Mouse (Mus musculus): Measurements from ENCODE around the gene Pde2a. TPM values are rescaled to one million over a fixed set of nuclear protein-coding genes. Genes with fewer than 3 reads are reported as not detected.

Gene Pde2a
- polyA plus RNA-seq, 1 experiment from 2014 or later, result 14.3 TPM

DNA sequence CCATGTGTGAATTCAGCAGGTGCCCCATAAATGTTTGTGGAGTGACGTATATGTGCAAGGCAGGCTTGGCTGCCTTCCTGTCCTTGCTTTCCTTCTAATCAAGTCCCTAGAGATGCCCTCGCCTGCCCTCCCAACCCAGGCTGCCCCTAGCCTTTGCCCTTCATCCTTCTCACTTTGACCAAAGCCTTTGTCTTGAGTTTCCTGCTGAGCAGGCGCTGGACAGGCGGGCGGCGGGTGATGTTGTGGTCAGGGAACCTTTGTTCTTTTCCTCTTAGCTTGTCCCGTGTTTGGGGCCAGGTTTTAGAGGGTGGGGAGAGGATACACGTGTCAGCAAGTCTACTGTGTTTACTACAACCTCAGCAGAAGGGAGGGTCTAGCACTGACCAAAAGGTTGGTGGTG, 32.2 kb downstream of the Pde2a start:
- 30% methylated on average over 8 of the region's 8 CpGs for WGBS (ENCODE audit: insufficient replicate concordance)
- Histone ChIP-seq H3K4me2 (ENCODE audit: low read depth, low read length) (0 out of 2 replicates have a peak overlapping the region, but pooled peaks have one; percentile 17), H3K4me3 (ENCODE audit: low read depth, low read length) (peak overlapping the region; percentile 62; the same call in 1 of the 2 replicates), H3K27ac (ENCODE audit: low read length) (no peak overlapping the region), H3K36me3 (ENCODE audit: control insufficient read depth, insufficient read depth) (no peaks in the 10 kb centered on the region), H3K4me1 (ENCODE audit: control insufficient read depth, low read depth, low read length) (peaks cover 4% of the 10 kb centered on the region; the same call in 1 of the 2 replicates), H3K27me3 (ENCODE audit: control insufficient read depth, insufficient read depth, low read depth, low read length) (peaks cover 22% of the 10 kb centered on the region), H3K9ac (ENCODE audit: low read depth, low read length) (no peak overlapping the region), H3K9me3 (replicated peaks; ENCODE audit: control insufficient read depth, low read length) (no peaks in the 10 kb centered on the region)
- ATAC-seq (ENCODE audit: low read depth), result 0 out of 2 replicates have a peak, but pooled peaks have one; percentile 7

DNA sequence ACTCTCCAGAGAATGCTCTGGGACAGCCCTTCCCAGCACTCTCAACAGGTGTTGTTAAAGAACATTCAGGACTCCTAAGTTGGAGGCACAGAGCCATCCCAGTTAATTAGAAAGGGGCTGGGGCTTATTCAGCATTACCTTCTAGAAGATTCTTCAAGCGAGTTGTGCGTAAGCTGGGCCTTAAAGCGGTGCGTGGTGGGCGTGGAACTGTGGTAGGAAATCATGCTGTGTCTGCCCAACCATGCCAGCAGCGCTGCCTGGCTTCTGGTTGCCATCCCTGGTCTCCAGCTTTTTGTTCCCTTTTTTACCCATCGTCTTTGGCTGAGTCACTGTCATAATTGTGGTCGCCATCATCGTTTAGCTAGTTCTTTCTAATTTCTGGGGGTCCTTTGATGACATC, 33.0 kb downstream of the Pde2a start:
- H3K4me1 ChIP-seq (ENCODE audit: control insufficient read depth, low read depth, low read length), result peaks cover 4% of the 10 kb centered on the region; the same call in 1 of the 2 replicates
- no peaks in the 10 kb centered on the region for H3K36me3 ChIP-seq (ENCODE audit: control insufficient read depth, insufficient read depth)
- no peaks in the 10 kb centered on the region for H3K9me3 ChIP-seq (replicated peaks; ENCODE audit: control insufficient read depth, low read length)
- no peak overlapping the region for H3K4me2 ChIP-seq (ENCODE audit: low read depth, low read length)
- peaks cover 22% of the 10 kb centered on the region for H3K27me3 ChIP-seq (ENCODE audit: control insufficient read depth, insufficient read depth, low read depth, low read length)
- 34% methylated on average over 9 of the region's 9 CpGs for WGBS (ENCODE audit: insufficient replicate concordance)
- no peak for ATAC-seq (ENCODE audit: low read depth)
- no peak overlapping the region for H3K9ac ChIP-seq (ENCODE audit: low read depth, low read length)
- H3K4me3 ChIP-seq (ENCODE audit: low read depth, low read length), result no peak overlapping the region
- no peak overlapping the region for H3K27ac ChIP-seq (ENCODE audit: low read length)

DNA sequence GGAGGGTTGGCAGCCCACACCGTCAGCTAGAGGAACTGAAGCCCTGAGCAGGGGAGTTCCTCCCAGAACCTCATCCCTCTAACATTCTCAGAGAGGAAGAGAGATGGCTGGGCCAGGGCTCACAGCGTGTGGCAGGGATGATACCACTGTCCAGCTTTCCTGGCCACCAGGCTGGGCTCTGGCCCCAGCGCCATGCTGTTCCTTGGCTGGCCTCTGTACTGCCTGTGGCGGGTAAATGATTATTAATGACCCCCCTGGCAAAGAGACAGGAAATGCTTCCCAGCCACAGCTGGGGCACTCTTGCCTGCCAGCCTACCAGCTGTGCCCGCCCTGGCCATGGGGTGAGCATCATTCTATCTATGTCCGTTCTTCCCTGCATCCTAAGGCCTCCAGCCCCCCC, 33.6 kb downstream of the Pde2a start:
- 57% methylated on average over 6 of the region's 6 CpGs for WGBS (ENCODE audit: insufficient replicate concordance)
- Histone ChIP-seq H3K4me1 (ENCODE audit: control insufficient read depth, low read depth, low read length) (peaks cover 4% of the 10 kb centered on the region; the same call in 1 of the 2 replicates), H3K27ac (ENCODE audit: low read length) (no peak overlapping the region), H3K4me3 (ENCODE audit: low read depth, low read length) (no peak overlapping the region), H3K36me3 (ENCODE audit: control insufficient read depth, insufficient read depth) (no peaks in the 10 kb centered on the region), H3K9me3 (replicated peaks; ENCODE audit: control insufficient read depth, low read length) (no peaks in the 10 kb centered on the region), H3K27me3 (ENCODE audit: control insufficient read depth, insufficient read depth, low read depth, low read length) (peaks cover 22% of the 10 kb centered on the region), H3K4me2 (ENCODE audit: low read depth, low read length) (no peak overlapping the region), H3K9ac (ENCODE audit: low read depth, low read length) (no peak overlapping the region)
- ATAC-seq (ENCODE audit: low read depth), result no peak

DNA sequence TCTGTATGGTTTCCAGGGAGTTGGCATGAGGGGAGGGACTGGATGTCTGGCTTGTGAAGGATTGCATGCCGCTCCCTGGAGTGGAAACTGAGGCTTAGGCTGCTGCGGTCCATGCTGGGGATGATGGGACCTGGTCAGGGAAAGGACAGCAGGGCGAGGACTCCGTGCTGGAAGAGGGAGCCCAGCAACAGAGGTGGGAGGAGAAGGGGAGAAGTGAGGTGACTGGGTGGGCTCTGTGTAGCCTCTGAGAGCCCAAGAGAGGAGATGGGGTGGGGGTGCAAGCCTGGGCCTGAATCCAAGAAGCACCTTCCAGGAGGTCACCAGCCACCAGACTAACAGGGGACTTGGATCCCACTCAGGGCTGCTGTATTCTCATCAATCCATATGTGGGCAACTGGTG, 34.8 kb downstream of the Pde2a start:
- ATAC-seq (ENCODE audit: low read depth), result no peak
- no peaks in the 10 kb centered on the region for H3K36me3 ChIP-seq (ENCODE audit: control insufficient read depth, insufficient read depth)
- peaks cover 12% of the 10 kb centered on the region for H3K27me3 ChIP-seq (ENCODE audit: control insufficient read depth, insufficient read depth, low read depth, low read length)
- WGBS (ENCODE audit: insufficient replicate concordance), result 72% methylated on average over 4 of the region's 4 CpGs
- H3K4me1 ChIP-seq (ENCODE audit: control insufficient read depth, low read depth, low read length), result no peaks in the 10 kb centered on the region; the same call in 1 of the 2 replicates
- H3K4me3 ChIP-seq (ENCODE audit: low read depth, low read length), result no peak overlapping the region
- no peaks in the 10 kb centered on the region for H3K9me3 ChIP-seq (replicated peaks; ENCODE audit: control insufficient read depth, low read length)
- H3K27ac ChIP-seq (ENCODE audit: low read length), result 0 out of 2 replicates have a peak overlapping the region, but pooled peaks have one; percentile 24
- H3K4me2 ChIP-seq (ENCODE audit: low read depth, low read length), result no peak overlapping the region
- no peak overlapping the region for H3K9ac ChIP-seq (ENCODE audit: low read depth, low read length)

DNA sequence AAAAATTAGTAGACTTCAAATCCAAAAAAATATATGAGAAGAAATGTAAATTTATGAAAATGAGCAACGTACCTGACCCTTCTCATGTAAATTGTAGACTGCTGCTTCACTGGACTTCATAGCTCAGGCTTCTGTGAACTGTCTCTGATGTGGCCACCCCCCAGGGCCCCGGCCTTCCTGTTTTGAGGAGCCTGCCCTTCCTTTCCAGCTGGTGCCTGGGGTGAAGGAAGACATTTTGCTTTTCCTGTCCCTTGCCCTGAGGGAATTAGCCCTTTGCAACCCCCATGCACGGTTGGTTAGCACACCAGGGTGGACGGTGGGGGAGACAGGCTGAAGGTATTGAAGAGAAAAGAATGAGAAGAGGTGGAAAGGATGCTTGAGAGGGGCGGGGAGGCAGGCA, 35.3 kb downstream of the Pde2a start:
- Histone ChIP-seq H3K4me1 (ENCODE audit: control insufficient read depth, low read depth, low read length) (no peaks in the 10 kb centered on the region; the same call in 1 of the 2 replicates), H3K4me2 (ENCODE audit: low read depth, low read length) (no peak overlapping the region), H3K4me3 (ENCODE audit: low read depth, low read length) (no peak overlapping the region), H3K36me3 (ENCODE audit: control insufficient read depth, insufficient read depth) (no peaks in the 10 kb centered on the region), H3K9me3 (replicated peaks; ENCODE audit: control insufficient read depth, low read length) (no peaks in the 10 kb centered on the region), H3K27me3 (ENCODE audit: control insufficient read depth, insufficient read depth, low read depth, low read length) (peaks cover 8% of the 10 kb centered on the region), H3K27ac (ENCODE audit: low read length) (no peak overlapping the region), H3K9ac (ENCODE audit: low read depth, low read length) (no peak overlapping the region)
- WGBS (ENCODE audit: insufficient replicate concordance), result 19% methylated on average over 5 of the region's 5 CpGs
- ATAC-seq (ENCODE audit: low read depth), result no peak

DNA sequence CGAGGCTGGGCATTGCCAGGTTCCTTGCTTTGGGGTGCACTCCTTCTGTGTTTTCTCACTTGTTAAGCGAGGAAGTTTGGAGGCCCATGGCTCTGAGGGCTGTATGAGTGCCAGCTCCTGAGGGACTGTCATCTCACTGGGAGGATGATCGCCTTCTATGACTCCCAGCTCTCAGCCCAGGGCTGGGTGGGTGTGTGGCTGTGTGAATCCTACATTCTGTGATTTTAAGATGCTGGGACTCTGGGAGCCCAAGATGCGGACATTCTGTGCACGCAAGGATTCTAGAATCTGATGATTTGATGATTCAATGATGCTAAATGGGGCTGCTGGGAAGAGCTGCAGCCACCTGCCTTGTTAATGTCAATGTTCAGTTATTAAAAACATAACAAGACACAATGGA, 35.8 kb downstream of the Pde2a start:
- Histone ChIP-seq H3K27ac (ENCODE audit: low read length) (no peak overlapping the region), H3K4me3 (ENCODE audit: low read depth, low read length) (no peak overlapping the region), H3K4me2 (ENCODE audit: low read depth, low read length) (no peak overlapping the region), H3K36me3 (ENCODE audit: control insufficient read depth, insufficient read depth) (no peaks in the 10 kb centered on the region), H3K9ac (ENCODE audit: low read depth, low read length) (no peak overlapping the region), H3K9me3 (replicated peaks; ENCODE audit: control insufficient read depth, low read length) (no peaks in the 10 kb centered on the region), H3K27me3 (ENCODE audit: control insufficient read depth, insufficient read depth, low read depth, low read length) (peaks cover 3% of the 10 kb centered on the region), H3K4me1 (ENCODE audit: control insufficient read depth, low read depth, low read length) (no peaks in the 10 kb centered on the region; the same call in 1 of the 2 replicates)
- no peak for ATAC-seq (ENCODE audit: low read depth)
- 59% methylated on average over 5 of the region's 5 CpGs for WGBS (ENCODE audit: insufficient replicate concordance)

DNA sequence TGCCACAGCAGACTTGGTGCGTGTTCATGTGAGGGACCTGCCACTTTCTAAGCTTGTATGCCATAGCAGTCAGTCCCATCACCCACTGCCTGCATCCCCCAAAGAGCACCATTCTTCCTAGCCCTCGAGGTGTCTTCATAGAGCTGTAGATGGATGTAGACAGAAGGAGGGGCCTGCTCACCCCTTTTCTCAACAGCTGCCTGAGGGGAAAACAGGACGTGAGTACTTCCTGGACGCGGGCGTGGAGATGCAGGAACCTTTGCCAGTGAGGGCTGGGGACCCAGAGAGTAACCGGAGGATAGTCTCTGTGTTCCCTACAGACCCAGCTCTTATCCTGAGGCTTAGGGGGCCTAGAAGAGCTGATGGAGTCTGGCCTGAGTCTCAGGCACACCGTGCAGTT, 36.3 kb downstream of the Pde2a start:
- Histone ChIP-seq H3K27me3 (ENCODE audit: control insufficient read depth, insufficient read depth, low read depth, low read length) (no peaks in the 10 kb centered on the region), H3K4me2 (ENCODE audit: low read depth, low read length) (no peak overlapping the region), H3K4me1 (ENCODE audit: control insufficient read depth, low read depth, low read length) (no peaks in the 10 kb centered on the region; the same call in 1 of the 2 replicates), H3K9ac (ENCODE audit: low read depth, low read length) (no peak overlapping the region), H3K36me3 (ENCODE audit: control insufficient read depth, insufficient read depth) (no peaks in the 10 kb centered on the region), H3K27ac (ENCODE audit: low read length) (no peak overlapping the region), H3K4me3 (ENCODE audit: low read depth, low read length) (no peak overlapping the region), H3K9me3 (replicated peaks; ENCODE audit: control insufficient read depth, low read length) (no peaks in the 10 kb centered on the region)
- 22% methylated on average over 8 of the region's 8 CpGs for WGBS (ENCODE audit: insufficient replicate concordance)
- ATAC-seq (ENCODE audit: low read depth), result no peak

DNA sequence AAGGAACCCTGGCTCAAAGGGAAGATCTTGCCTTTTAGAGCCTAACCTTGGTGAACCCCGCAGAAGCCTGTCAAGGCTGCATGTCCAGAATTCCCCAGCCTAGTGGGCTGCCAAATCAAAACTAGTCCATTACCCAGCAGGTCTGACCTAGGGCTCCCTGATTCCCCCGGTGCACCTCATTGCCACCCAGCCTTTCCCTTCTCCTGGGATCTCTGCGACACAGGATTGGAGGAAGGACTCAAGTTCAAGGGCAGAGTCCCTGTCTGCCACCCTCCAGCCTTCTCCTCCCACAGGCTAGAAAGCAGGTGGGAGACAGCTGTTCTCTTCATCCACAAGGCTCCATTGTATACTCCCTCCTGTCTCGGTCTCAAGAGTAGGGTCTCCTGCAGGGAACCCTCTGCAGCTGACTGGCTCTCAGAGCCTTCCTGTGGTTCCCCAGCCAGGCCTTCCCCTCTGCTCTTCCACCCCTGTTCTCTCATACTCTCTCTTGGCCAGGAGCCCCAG, 36.8 kb downstream of the Pde2a start:
- WGBS (ENCODE audit: insufficient replicate concordance), result 61% methylated on average over 4 of the region's 4 CpGs
- Histone ChIP-seq H3K27me3 (ENCODE audit: control insufficient read depth, insufficient read depth, low read depth, low read length) (no peaks in the 10 kb centered on the region), H3K4me1 (ENCODE audit: control insufficient read depth, low read depth, low read length) (no peaks in the 10 kb centered on the region; the same call in 1 of the 2 replicates), H3K9ac (ENCODE audit: low read depth, low read length) (no peak overlapping the region), H3K27ac (ENCODE audit: low read length) (no peak overlapping the region), H3K4me3 (ENCODE audit: low read depth, low read length) (no peak overlapping the region), H3K4me2 (ENCODE audit: low read depth, low read length) (no peak overlapping the region), H3K9me3 (replicated peaks; ENCODE audit: control insufficient read depth, low read length) (no peaks in the 10 kb centered on the region), H3K36me3 (ENCODE audit: control insufficient read depth, insufficient read depth) (no peaks in the 10 kb centered on the region)
- no peak for ATAC-seq (ENCODE audit: low read depth)

DNA sequence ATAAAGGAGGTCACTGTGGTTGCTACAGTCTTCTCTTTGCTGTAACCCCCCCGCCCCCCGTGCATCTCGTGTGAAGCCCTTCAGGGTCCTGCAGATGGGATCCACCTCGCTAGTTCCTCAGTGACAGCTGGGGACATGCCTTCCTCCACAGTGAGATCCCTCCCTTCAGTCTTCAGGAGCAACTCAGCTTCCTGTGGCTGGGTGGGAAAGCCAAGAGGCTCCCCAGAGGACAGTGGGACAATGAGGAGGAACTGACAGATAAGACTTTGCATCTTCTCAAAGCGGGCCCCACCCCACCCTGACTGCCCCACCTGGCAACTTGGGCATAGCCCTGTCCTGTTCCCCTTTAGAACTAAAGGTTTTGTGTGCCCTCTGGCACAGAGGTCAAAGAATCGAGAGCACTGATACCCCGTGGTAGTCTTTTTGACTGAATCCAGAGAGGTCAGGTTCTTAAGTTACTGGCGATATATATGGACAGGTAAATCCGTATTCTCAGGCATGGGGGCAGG, 37.9 kb downstream of the Pde2a start:
- no peak for ATAC-seq (ENCODE audit: low read depth)
- no peaks in the 10 kb centered on the region for H3K36me3 ChIP-seq (ENCODE audit: control insufficient read depth, insufficient read depth)
- WGBS (ENCODE audit: insufficient replicate concordance), result 49% methylated on average over 9 of the region's 9 CpGs
- no peaks in the 10 kb centered on the region for H3K27me3 ChIP-seq (ENCODE audit: control insufficient read depth, insufficient read depth, low read depth, low read length)
- H3K4me2 ChIP-seq (ENCODE audit: low read depth, low read length), result no peak overlapping the region
- no peaks in the 10 kb centered on the region for H3K9me3 ChIP-seq (replicated peaks; ENCODE audit: control insufficient read depth, low read length)
- no peak overlapping the region for H3K9ac ChIP-seq (ENCODE audit: low read depth, low read length)
- H3K4me1 ChIP-seq (ENCODE audit: control insufficient read depth, low read depth, low read length), result no peaks in the 10 kb centered on the region; the same call in 1 of the 2 replicates
- no peak overlapping the region for H3K4me3 ChIP-seq (ENCODE audit: low read depth, low read length)
- H3K27ac ChIP-seq (ENCODE audit: low read length), result no peak overlapping the region
